Mouse (Mus musculus): ENCODE measurements around the gene Trim17.
"Not testable (repeated sequence)": the region's sequence is repeated elsewhere in the genome, so short reads cannot be mapped to it uniquely, and the experiment has no call there.

Trim17 gene

GRCm38 (mm10) chr11:58948542-58949479 is 5.7 kb upstream of the Trim17 start, which contains the start of gene Hist3h2ba:
TSS of gene Hist3h2ba (plus strand) at chr11:58948920.
- peak; percentile 99 for DNase-seq

- peak; percentile 88 for DNase-seq
Measured at GRCm38 (mm10) chr11:58949480-58950431, 4.7 kb upstream of the Trim17 start.

- DNase-seq = peak; percentile 60
Measured at GRCm38 (mm10) chr11:58951210-58951609, 3.3 kb upstream of the Trim17 start.

DNA sequence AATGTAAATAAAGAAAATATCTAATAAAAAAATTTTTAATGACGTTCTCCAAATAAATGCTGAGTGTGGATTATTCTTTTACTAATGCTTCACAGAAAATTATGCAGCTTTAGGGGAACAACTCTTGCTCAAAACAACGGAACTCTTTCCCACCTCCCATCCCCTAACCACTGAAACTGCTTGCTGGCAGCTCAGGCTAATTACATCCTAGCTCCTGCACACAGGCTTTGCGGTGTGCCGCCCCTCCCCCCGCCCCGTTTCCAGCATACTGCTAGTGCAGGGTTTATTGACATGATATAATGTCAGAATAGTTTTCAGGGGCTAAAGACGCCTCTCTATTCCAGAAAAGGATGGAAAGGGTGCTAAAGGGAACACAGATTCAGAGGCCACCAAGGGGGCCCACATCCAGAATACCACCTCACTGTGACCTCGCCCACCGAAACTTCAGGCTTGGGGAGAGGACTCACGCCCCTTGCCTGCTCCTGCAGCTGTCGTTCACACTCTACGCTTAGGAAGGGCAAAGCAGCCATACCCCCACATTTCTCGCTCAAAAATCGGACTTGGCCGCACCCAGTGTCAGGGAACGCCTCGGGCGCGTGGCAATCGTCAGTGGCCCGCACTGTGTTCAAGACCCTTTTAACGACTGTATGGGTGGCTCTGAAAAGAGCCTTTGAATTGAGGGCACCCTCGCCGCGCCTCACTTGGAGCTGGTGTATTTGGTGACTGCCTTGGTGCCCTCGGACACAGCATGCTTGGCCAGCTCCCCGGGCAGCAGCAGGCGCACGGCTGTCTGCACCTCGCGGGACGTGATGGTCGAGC is 925 bp upstream of the Trim17 start:
- DNase-seq = peak; percentile 63

GRCm38 (mm10) chr11:58954170-58954419 is 390 bp upstream of the Trim17 start:
- DNase-seq = not testable (repeated sequence)

GRCm38 (mm10) chr11:58955143-58955867 is 820 bp downstream of the Trim17 start:
- DNase-seq = peak; percentile 75

GRCm38 (mm10) chr11:58955868-58956257 is 1.4 kb downstream of the Trim17 start:
- peak; percentile 61 for DNase-seq

DNA sequence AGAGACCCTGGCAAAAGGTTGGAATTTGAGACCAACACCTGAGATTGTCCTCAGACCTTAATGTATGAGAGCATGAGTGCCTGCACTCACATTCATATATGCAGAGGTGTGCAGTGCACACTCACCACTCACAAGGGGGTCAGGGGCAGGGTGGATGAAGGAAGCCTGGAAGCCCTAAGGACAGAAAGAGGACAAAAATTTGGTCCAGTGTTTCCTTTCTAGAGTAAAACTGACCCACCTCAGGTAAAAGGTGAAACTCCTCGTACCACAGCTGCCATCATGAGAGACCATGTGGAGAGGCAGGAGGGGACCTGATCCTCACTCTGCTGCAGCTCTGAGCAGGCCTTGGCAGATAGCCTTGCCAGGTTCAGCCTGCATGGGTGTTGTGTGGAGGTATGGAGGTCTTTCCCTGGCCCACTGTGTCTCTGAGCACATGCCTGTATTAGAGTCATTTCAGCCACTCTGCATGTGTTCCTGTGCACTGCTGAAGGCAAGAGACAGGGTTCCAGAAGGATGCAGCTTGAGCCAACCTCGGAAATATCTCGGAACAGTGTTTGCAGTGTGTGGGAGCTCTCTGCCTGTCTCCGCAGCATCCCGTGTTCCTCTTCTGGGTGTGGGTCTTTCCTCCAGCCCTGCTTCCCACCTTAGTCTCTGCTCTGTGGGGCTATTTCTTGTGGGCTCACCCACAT is 2.9 kb downstream of the Trim17 start:
- DNase-seq = no peak

- no peak for DNase-seq
Measured at GRCm38 (mm10) chr11:58958536-58958935, 4.1 kb downstream of the Trim17 start.

DNA sequence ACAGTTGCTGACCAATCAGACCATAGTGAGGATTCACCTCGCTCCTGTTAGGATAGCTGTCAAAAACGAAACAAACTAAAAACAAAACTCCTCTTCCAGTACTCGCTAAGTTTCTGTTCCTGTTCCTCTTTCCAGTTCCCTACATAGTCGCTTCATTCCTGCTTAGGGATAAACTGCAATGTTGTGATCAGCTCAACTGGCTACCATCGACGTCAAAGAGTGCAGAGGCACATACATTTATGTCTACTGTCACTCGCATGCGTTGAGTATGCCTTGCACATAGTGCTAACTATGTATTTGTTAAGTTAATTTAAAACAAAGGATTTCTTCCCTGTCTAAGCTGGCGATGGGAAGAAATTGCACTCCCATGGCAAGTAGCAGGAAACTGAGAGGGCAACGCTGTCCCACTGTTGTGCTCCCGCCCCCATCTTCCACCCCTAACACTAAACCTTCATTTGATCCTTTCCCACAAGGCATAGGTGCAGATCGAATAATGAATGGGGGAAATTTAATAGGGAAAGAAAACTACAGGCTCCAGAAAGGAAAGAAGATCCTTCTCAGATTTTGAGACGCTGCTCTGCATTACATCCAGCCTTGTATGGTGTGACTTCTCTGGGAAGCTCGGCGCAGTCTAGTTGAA is 4.8 kb downstream of the Trim17 start:
- no peak for DNase-seq

GRCm38 (mm10) chr11:58959921-58960465 is 5.5 kb downstream of the Trim17 start:
- DNase-seq = peak; percentile 95

DNA sequence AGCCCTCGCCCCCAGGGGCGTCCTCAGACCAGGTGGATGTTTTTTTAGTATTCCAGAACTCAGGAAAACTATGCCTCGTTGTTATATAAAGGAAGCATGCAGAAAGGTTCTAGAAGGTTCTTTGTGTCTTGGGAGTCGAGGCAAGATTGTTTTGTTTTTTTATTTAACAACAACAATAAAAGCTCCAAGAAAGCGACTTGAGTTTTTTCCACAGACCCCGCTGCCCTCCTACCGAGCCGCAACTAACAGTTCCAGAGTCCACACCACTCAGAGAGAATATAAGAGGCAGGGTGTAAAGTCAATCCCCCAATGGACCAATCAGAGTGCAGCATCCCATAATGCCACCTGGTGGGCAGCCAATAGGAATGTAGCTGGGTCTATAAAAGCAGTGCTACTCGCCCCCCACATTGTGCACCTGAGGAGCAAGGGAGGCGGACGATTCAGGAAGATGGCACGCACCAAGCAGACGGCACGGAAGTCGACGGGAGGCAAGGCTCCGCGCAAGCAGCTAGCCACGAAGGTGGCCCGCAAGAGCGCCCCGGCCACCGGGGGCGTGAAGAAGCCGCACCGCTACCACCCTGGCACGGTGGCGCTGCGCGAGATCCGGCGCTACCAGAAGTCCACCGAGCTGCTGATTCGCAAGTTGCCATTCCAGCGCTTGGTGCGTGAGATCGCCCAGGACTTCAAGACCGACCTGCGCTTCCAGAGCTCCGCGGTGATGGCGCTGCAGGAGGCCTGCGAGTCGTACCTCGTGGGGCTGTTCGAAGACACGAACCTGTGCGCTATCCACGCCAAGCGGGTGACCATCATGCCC is 7.1 kb downstream of the Trim17 start:
- DNase-seq = peak; percentile 54

DNA sequence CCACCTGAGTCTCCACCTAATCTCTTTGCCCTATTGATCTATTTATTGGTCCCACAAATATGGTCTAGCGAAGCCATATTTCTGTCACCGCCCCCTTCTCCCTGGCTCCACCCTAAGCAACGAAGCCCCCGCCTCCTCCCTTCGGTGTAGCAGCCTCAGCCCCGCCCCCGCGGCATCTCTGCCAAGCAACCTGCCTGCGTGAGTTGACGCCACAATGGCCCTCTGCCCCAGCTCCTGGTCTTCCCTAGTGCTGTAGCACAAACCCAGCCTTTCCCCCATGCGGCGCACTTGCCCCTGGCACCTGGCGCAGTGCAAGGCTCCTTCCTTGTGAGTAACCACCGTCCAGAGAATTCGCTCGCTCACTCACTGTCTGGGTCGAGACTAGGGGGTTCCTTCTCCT is 9.1 kb downstream of the Trim17 start:
- peak; percentile 65 for DNase-seq

DNA sequence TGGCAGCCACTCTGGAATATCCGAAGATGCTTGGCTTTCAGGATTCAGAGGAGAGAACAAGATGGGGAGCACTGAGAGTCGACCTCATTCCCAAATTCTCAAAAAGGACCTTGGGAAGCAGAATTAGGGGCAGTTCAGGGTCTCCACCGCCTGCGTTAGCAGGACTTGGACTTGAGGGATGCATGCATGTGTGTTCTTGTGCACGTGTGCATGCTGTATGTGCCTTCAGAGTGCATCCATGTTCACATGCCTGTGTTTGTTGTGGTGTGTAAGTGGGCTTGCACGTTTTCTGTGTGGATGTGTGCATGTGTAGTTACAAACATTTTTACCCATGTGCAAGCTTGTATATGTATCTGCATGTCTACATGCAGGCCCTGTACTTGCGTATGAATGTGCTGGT is 9.7 kb downstream of the Trim17 start:
- no peak for DNase-seq

GRCm38 (mm10) chr11:58965001-58965760 is 10.7 kb downstream of the Trim17 start:
- no peak for DNase-seq

GRCm38 (mm10) chr11:58967346-58967745 is 12.9 kb downstream of the Trim17 start:
- peak; percentile 43 for DNase-seq

- no peak for DNase-seq
Measured at GRCm38 (mm10) chr11:58968551-58968950, 14.1 kb downstream of the Trim17 start.

DNA sequence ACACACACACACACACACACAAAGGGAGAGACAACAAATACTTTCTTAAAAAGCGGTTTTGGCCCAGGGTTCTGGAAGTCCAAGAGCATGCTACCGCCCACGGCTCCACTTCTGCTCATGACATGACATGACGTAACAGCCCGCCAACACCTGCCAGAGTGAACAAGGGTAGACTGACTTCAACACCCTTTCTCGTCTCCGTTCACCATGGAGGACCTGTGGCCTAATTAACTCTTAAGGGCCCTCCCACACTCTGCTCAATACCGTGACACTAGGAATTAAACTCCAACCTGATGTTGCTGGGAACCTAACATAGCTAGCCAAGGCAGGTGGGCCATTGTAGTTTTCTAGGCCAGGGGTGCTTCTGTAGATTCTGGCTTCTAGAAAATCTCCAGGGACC is 14.5 kb downstream of the Trim17 start:
- DNase-seq = no peak

DNA sequence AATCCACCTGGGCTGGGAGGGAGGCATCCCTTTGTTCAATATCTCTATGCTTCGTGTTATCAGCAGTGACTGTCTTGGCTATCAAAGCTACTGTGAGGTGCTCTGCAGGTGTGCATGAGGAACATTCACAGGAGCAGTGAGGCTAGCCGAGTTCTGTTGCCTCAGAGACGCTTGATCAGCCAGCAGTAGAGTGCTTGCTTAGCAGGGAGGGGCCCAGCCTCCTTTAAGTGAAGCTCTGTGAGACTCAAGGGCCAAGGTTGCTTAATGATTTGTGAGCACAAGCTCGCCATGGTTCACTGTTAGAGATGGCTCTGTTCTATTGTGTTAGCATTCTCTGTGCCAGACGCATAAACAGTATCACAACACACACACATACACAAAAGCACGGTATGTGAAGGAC is 15.2 kb downstream of the Trim17 start:
- DNase-seq = no peak

Measured in cerebellum, adult 9-10 months (tissue).